Mouse (Mus musculus) spleen, adult 2 months (tissue): ENCODE results near the gene 1700092M07Rik. TPM values are rescaled to one million over a fixed set of nuclear protein-coding genes. Genes with fewer than 3 reads are reported as not detected.

Experiments used
- DNase-seq, 2 experiments: peaks; one replicate each; pipeline versions ENCODE4 v3.0.0 to v3.0.0-alpha.2; 2012 to 2021; ENCODE audit warnings: low spot score in 2 of 2, low read depth in 1 of 2
- H3K27ac ChIP-seq: fragments of 200-500 bp; 2 replicates; pipeline ENCODE4 v1.5.1; 2012; ENCODE audit warnings: low read length, inconsistent platforms; ENCODE audit not compliant: insufficient read depth
- H3K27me3 ChIP-seq: fragments of 200-500 bp; 2 replicates; pipeline ENCODE4 v1.6.1; 2012; ENCODE audit warnings: mild to moderate bottlenecking, moderate library complexity, low read length, inconsistent platforms; ENCODE audit not compliant: control insufficient read depth, insufficient read depth
- H3K36me3 ChIP-seq: fragments of 200-500 bp; 2 replicates; pipeline ENCODE4 v1.6.1; 2012; ENCODE audit warnings: mild to moderate bottlenecking, low read length, inconsistent platforms; ENCODE audit not compliant: control insufficient read depth, insufficient read depth
- H3K4me1 ChIP-seq: fragments of 200-500 bp; 2 replicates; pipeline ENCODE4 v1.6.1; 2011; ENCODE audit warnings: inconsistent platforms; ENCODE audit not compliant: control insufficient read depth, insufficient read depth, insufficient read length
- H3K4me3 ChIP-seq: fragments of 200-500 bp; 2 replicates; pipeline ENCODE4 v1.5.1; 2011; ENCODE audit warnings: mild to moderate bottlenecking, inconsistent platforms; ENCODE audit not compliant: insufficient read depth, insufficient read length; ENCODE audit errors: extremely low read depth
- CTCF ChIP-seq: fragments of 200-500 bp; IDR thresholded peaks from 2 replicates; pipeline ENCODE4 v1.5.1; 2011; ENCODE audit warnings: mild to moderate bottlenecking, inconsistent platforms; ENCODE audit not compliant: insufficient read depth, insufficient read length, insufficient replicate concordance; ENCODE audit errors: extremely low read depth
- POLR2A ChIP-seq: fragments of 200-500 bp; IDR thresholded peaks from 2 replicates; pipeline ENCODE4 v1.6.1; 2011; ENCODE audit warnings: low read depth, low read length, inconsistent platforms
- WGBS: fragments of 180-500 bp; shearing (Covaris S2); methylation state at CpG from one replicate; pipeline ENCODE4 v1.1.7; 2018; 5-methylcytosine and 5-hydroxymethylcytosine counted together
- polyA plus RNA-seq: library from polyadenylated mRNA; depleted of rRNA; stranded (reverse); fragments of >200 nt; gene quantifications from 2 replicates; pipeline ENCODE4 v1.2.3, GENCODE M21; 2012; rRNA removed

The 1700092M07Rik gene
- polyA plus RNA-seq, 1 experiment, result not detected

GRCm38 (mm10) chr19:8774086-8774835, 33.7 kb downstream of the 1700092M07Rik start, which contains the start of gene Tmem179b:
Tmem179b (minus strand) TSS chr19:8774467.
- peak within 1 kb of the TSS; percentile 99 for H3K27ac ChIP-seq
- peak; percentile 95 for TF ChIP-seq POLR2A
- no peak for TF ChIP-seq CTCF
- peaks cover 11% of the 10 kb centered on the region; the same call in 1 of the 2 replicates for H3K4me1 ChIP-seq
- peak within 1 kb of the TSS; percentile 94 for H3K4me3 ChIP-seq
- peaks cover 3% of the 10 kb centered on the region for H3K36me3 ChIP-seq
- peak; percentile 89 to 96 for DNase-seq
- under 1% methylated on average over 68 of the region's 68 CpGs for WGBS
- no peaks in the 10 kb centered on the region for H3K27me3 ChIP-seq

GRCm38 (mm10) chr19:8774951-8775421, 34.5 kb downstream of the 1700092M07Rik start:
- Histone ChIP-seq H3K4me3 (peak overlapping the region; percentile 94), H3K27me3 (no peaks in the 10 kb centered on the region), H3K36me3 (peaks cover 3% of the 10 kb centered on the region), H3K27ac (peak overlapping the region; percentile 99), H3K4me1 (peaks cover 11% of the 10 kb centered on the region; the same call in 1 of the 2 replicates)
- 3% methylated on average over 20 of the region's 20 CpGs for WGBS
- TF ChIP-seq POLR2A (no peak), CTCF (no peak)
- DNase-seq, result peak in 1 of 2 experiments; percentile 25

- peak; percentile 91 to 95 for DNase-seq
- Histone ChIP-seq H3K27me3 (no peaks in the 10 kb centered on the region), H3K4me1 (peaks cover 4% of the 10 kb centered on the region; the same call in 1 of the 2 replicates), H3K27ac (peak within 1 kb of the TSS; percentile 51), H3K4me3 (peak within 1 kb of the TSS; percentile 78), H3K36me3 (peaks cover 5% of the 10 kb centered on the region; the same call in 1 of the 2 replicates)
- no peak for TF ChIP-seq CTCF
- no peak; the same call in 1 of the 2 replicates for TF ChIP-seq POLR2A
- 2% methylated on average over 32 of the region's 32 CpGs for WGBS
Measured at GRCm38 (mm10) chr19:8786008-8786781, 45.7 kb downstream of the 1700092M07Rik start, which contains the start of gene Taf6l. Taf6l (minus strand) TSS chr19:8786417.

GRCm38 (mm10) chr19:8788521-8788920, 48.0 kb downstream of the 1700092M07Rik start:
- 87% methylated on average over 3 of the region's 3 CpGs for WGBS
- Histone ChIP-seq H3K4me3 (no peak overlapping the region), H3K27ac (no peak overlapping the region), H3K4me1 (peaks cover 4% of the 10 kb centered on the region; the same call in 1 of the 2 replicates), H3K27me3 (no peaks in the 10 kb centered on the region), H3K36me3 (peaks cover 6% of the 10 kb centered on the region)
- no peak for DNase-seq
- TF ChIP-seq CTCF, result no peak
- no peak for TF ChIP-seq POLR2A

GRCm38 (mm10) chr19:8789171-8789570, 48.7 kb downstream of the 1700092M07Rik start:
- Histone ChIP-seq H3K36me3 (peaks cover 12% of the 10 kb centered on the region), H3K4me1 (peaks cover 4% of the 10 kb centered on the region; the same call in 1 of the 2 replicates), H3K27ac (no peak overlapping the region), H3K27me3 (no peaks in the 10 kb centered on the region), H3K4me3 (no peak overlapping the region)
- DNase-seq, result no peak
- WGBS, result 71% methylated on average over 1 of the region's 1 CpGs
- TF ChIP-seq CTCF, result no peak
- no peak for TF ChIP-seq POLR2A

GRCm38 (mm10) chr19:8790171-8790570, 49.7 kb downstream of the 1700092M07Rik start:
- no peak for DNase-seq
- Histone ChIP-seq H3K4me3 (no peak overlapping the region), H3K27ac (no peak overlapping the region), H3K36me3 (peaks cover 16% of the 10 kb centered on the region), H3K4me1 (peaks cover 4% of the 10 kb centered on the region; the same call in 1 of the 2 replicates), H3K27me3 (no peaks in the 10 kb centered on the region)
- 78% methylated on average over 7 of the region's 7 CpGs for WGBS
- TF ChIP-seq CTCF (no peak), POLR2A (no peak)

Other genes starting within 250 kb of the 1700092M07Rik start
- 0.06 TPM in 1 of 2 replicates, not detected in the other for gene Slc22a8, start 149.5 kb upstream of the 1700092M07Rik start, polyA plus RNA-seq
- gene Slc22a6, start 122.7 kb upstream of the 1700092M07Rik start, polyA plus RNA-seq, result 0.08 TPM in 1 of 2 replicates, not detected in the other
- gene Chrm1, start 76.9 kb upstream of the 1700092M07Rik start, polyA plus RNA-seq, result 0.05 and 0.07 TPM in 2 replicates
- gene Slc3a2, start 17.3 kb upstream of the 1700092M07Rik start, polyA plus RNA-seq, result 122 and 129 TPM in 2 replicates
- gene Wdr74, start 4.9 kb upstream of the 1700092M07Rik start, polyA plus RNA-seq, result 26.2 and 30.2 TPM in 2 replicates
- 52.8 and 53.0 TPM in 2 replicates for gene Stx5a, start 695 bp downstream of the 1700092M07Rik start, polyA plus RNA-seq
- gene Nxf1, start 16.4 kb downstream of the 1700092M07Rik start, polyA plus RNA-seq, result 80.2 and 104 TPM in 2 replicates
- 86.1 and 135 TPM in 2 replicates for gene Tmem223, start 30.3 kb downstream of the 1700092M07Rik start, polyA plus RNA-seq
- gene Tmem179b, start 33.7 kb downstream of the 1700092M07Rik start, polyA plus RNA-seq, result 87.9 and 117 TPM in 2 replicates
- gene Taf6l, start 45.7 kb downstream of the 1700092M07Rik start, polyA plus RNA-seq, result 11.3 and 15.8 TPM in 2 replicates
- 27.9 and 30.3 TPM in 2 replicates for gene Polr2g, start 57.9 kb downstream of the 1700092M07Rik start, polyA plus RNA-seq
- 2.4 and 2.5 TPM in 2 replicates for gene Zbtb3, start 61.8 kb downstream of the 1700092M07Rik start, polyA plus RNA-seq
- gene Ttc9c, start 78.6 kb downstream of the 1700092M07Rik start, polyA plus RNA-seq, result 13.2 and 14.2 TPM in 2 replicates
- gene Hnrnpul2, start 79.3 kb downstream of the 1700092M07Rik start, polyA plus RNA-seq, result 22.0 and 25.4 TPM in 2 replicates
- gene AC129217.1, start 89.1 kb downstream of the 1700092M07Rik start, polyA plus RNA-seq, result not detected in 2 replicates
- gene Bscl2, start 96.7 kb downstream of the 1700092M07Rik start, polyA plus RNA-seq, result 91.7 and 116 TPM in 2 replicates
- 0.05 and 0.09 TPM in 2 replicates for gene Gng3, start 98.5 kb downstream of the 1700092M07Rik start, polyA plus RNA-seq
- 0.23 and 0.27 TPM in 2 replicates for gene Lrrn4cl, start 110.0 kb downstream of the 1700092M07Rik start, polyA plus RNA-seq
- gene Ubxn1, start 130.8 kb downstream of the 1700092M07Rik start, polyA plus RNA-seq, result 57.9 and 80.6 TPM in 2 replicates
- 20.8 and 27.9 TPM in 2 replicates for gene Uqcc3, start 140.2 kb downstream of the 1700092M07Rik start, polyA plus RNA-seq
- gene Lbhd1, start 143.0 kb downstream of the 1700092M07Rik start, polyA plus RNA-seq, result 0.94 and 1.4 TPM in 2 replicates
- not detected in 2 replicates for gene Gm49403, start 143.2 kb downstream of the 1700092M07Rik start, polyA plus RNA-seq
- 11.5 and 15.2 TPM in 2 replicates for gene 1810009A15Rik, start 148.1 kb downstream of the 1700092M07Rik start, polyA plus RNA-seq
- 1.2 TPM in 1 of 2 replicates, not detected in the other for gene Gm49416, start 148.2 kb downstream of the 1700092M07Rik start, polyA plus RNA-seq
- 21.2 and 27.5 TPM in 2 replicates for gene Ints5, start 152.3 kb downstream of the 1700092M07Rik start, polyA plus RNA-seq
- 85.2 and 86.9 TPM in 2 replicates for gene Ganab, start 157.4 kb downstream of the 1700092M07Rik start, polyA plus RNA-seq
- 86.0 and 93.4 TPM in 2 replicates for gene B3gat3, start 179.7 kb downstream of the 1700092M07Rik start, polyA plus RNA-seq
- gene Rom1, start 188.6 kb downstream of the 1700092M07Rik start, polyA plus RNA-seq, result 10.0 and 11.9 TPM in 2 replicates
- 72.3 and 77.7 TPM in 2 replicates for gene Eml3, start 188.8 kb downstream of the 1700092M07Rik start, polyA plus RNA-seq
- gene Mta2, start 201.2 kb downstream of the 1700092M07Rik start, polyA plus RNA-seq, result 35.0 and 37.7 TPM in 2 replicates
- 18.3 and 22.3 TPM in 2 replicates for gene Tut1, start 213.1 kb downstream of the 1700092M07Rik start, polyA plus RNA-seq
- 206 and 242 TPM in 2 replicates for gene Eef1g, start 226.3 kb downstream of the 1700092M07Rik start, polyA plus RNA-seq
- gene Ahnak, start 248.6 kb downstream of the 1700092M07Rik start, polyA plus RNA-seq, result 6.9 and 8.0 TPM in 2 replicates